Mouse (Mus musculus) bone marrow macrophage, adult 2 months (primary cell): ENCODE measurements around the gene Sfxn2. TPM values are rescaled to one million over a fixed set of nuclear protein-coding genes. Genes with fewer than 3 reads are reported as not detected.

Experiments
- H3K27ac ChIP-seq: 2 replicates; pipeline ENCODE4 v1.5.1; 2012; ENCODE audit warnings: low read depth, low read length; ENCODE audit not compliant: insufficient read depth
- H3K4me1 ChIP-seq: 2 replicates; pipeline ENCODE4 v1.6.1; 2012; ENCODE audit warnings: low read length; ENCODE audit not compliant: control insufficient read depth, insufficient read depth
- H3K4me3 ChIP-seq: 2 replicates; pipeline ENCODE4 v1.5.1; 2012; ENCODE audit warnings: mild to moderate bottlenecking, low read length, moderate library complexity; ENCODE audit not compliant: insufficient read depth
- CTCF ChIP-seq: IDR thresholded peaks from 2 replicates; pipeline ENCODE4 v1.5.1; 2012; ENCODE audit warnings: low read depth, mild to moderate bottlenecking, low read length, moderate library complexity
- POLR2A ChIP-seq: IDR thresholded peaks from 2 replicates; pipeline ENCODE4 v1.6.1; 2012; ENCODE audit warnings: mild to moderate bottlenecking, low read depth, low read length, borderline replicate concordance
- polyA plus RNA-seq: library from polyadenylated mRNA; stranded (reverse); fragments of >200 nt; gene quantifications from 2 replicates; pipeline ENCODE4 v1.2.4, GENCODE M21; 2012; ENCODE audit not compliant: missing spikeins, insufficient read depth, insufficient read length

Sfxn2 gene
- polyA plus RNA-seq, 1 experiment: 12.3 TPM

- peaks cover 8% of the 10 kb centered on the region for H3K4me1 ChIP-seq
- no peak for TF ChIP-seq CTCF
- TF ChIP-seq POLR2A: no peak
- no peak overlapping the region for H3K4me3 ChIP-seq
- H3K27ac ChIP-seq: no peak overlapping the region
Observed at GRCm38 (mm10) chr19:46625519-46625918, 52.4 kb downstream of the Sfxn2 start.

GRCm38 (mm10) chr19:46628403-46628802, 55.2 kb downstream of the Sfxn2 start:
- TF ChIP-seq CTCF: no peak
- no peak for TF ChIP-seq POLR2A
- Histone ChIP-seq H3K27ac (no peak overlapping the region), H3K4me3 (no peak overlapping the region), H3K4me1 (peaks cover 3% of the 10 kb centered on the region; the same call in 1 of the 2 replicates)

GRCm38 (mm10) chr19:46629807-46630206, 56.6 kb downstream of the Sfxn2 start:
- no peak overlapping the region for H3K27ac ChIP-seq
- TF ChIP-seq POLR2A (no peak), CTCF (no peak)
- H3K4me1 ChIP-seq: peaks cover 3% of the 10 kb centered on the region; the same call in 1 of the 2 replicates
- H3K4me3 ChIP-seq: no peak overlapping the region

GRCm38 (mm10) chr19:46631637-46632036, 58.5 kb downstream of the Sfxn2 start:
- TF ChIP-seq POLR2A (no peak), CTCF (no peak)
- Histone ChIP-seq H3K4me1 (peaks cover 3% of the 10 kb centered on the region; the same call in 1 of the 2 replicates), H3K27ac (no peak overlapping the region), H3K4me3 (no peak overlapping the region)

- no peak for TF ChIP-seq CTCF
- no peak for TF ChIP-seq POLR2A
- H3K4me3 ChIP-seq: no peak overlapping the region
- no peaks in the 10 kb centered on the region for H3K4me1 ChIP-seq
- no peak overlapping the region for H3K27ac ChIP-seq
Observed at GRCm38 (mm10) chr19:46635766-46636165, 62.6 kb downstream of the Sfxn2 start.

- Histone ChIP-seq H3K4me1 (no peaks in the 10 kb centered on the region), H3K27ac (no peak overlapping the region), H3K4me3 (no peak overlapping the region)
- TF ChIP-seq POLR2A (no peak), CTCF (no peak)
Observed at GRCm38 (mm10) chr19:46637598-46637997, 64.4 kb downstream of the Sfxn2 start.

GRCm38 (mm10) chr19:46639053-46639452, 65.9 kb downstream of the Sfxn2 start:
- Histone ChIP-seq H3K4me3 (no peak overlapping the region), H3K4me1 (no peaks in the 10 kb centered on the region), H3K27ac (no peak overlapping the region)
- TF ChIP-seq CTCF (no peak), POLR2A (no peak)

- no peak for TF ChIP-seq POLR2A
- no peak for TF ChIP-seq CTCF
- Histone ChIP-seq H3K27ac (no peak overlapping the region), H3K4me3 (no peak overlapping the region), H3K4me1 (no peaks in the 10 kb centered on the region)
Observed at GRCm38 (mm10) chr19:46639496-46639895, 66.3 kb downstream of the Sfxn2 start.

GRCm38 (mm10) chr19:46640780-46641179, 67.6 kb downstream of the Sfxn2 start:
- H3K4me1 ChIP-seq: no peaks in the 10 kb centered on the region
- H3K4me3 ChIP-seq: no peak overlapping the region
- TF ChIP-seq CTCF (no peak), POLR2A (no peak)
- H3K27ac ChIP-seq: no peak overlapping the region

- Histone ChIP-seq H3K27ac (no peak overlapping the region), H3K4me3 (no peak overlapping the region), H3K4me1 (no peaks in the 10 kb centered on the region)
- no peak for TF ChIP-seq CTCF
- TF ChIP-seq POLR2A: no peak
Observed at GRCm38 (mm10) chr19:46641420-46642085, 68.4 kb downstream of the Sfxn2 start.

GRCm38 (mm10) chr19:46642136-46642753, 69.1 kb downstream of the Sfxn2 start:
- H3K4me3 ChIP-seq: no peak overlapping the region
- H3K4me1 ChIP-seq: no peaks in the 10 kb centered on the region
- no peak overlapping the region for H3K27ac ChIP-seq
- TF ChIP-seq CTCF (no peak), POLR2A (no peak)
